Mouse (Mus musculus) ES-Bruce4 (cell line): ENCODE measurements around the gene Rab3gap1.

Experiments
- CTCF ChIP-seq: IDR thresholded peaks from one replicate; pipeline ENCODE4 v1.8.1; 2011; ENCODE audit warnings: low read depth, low read length
- EP300 ChIP-seq: IDR thresholded peaks from 2 replicates; pipeline ENCODE4 v1.6.1; 2011; ENCODE audit warnings: low read depth, low read length; ENCODE audit not compliant: insufficient read depth
- POLR2A ChIP-seq: IDR thresholded peaks from one replicate; pipeline ENCODE4 v1.8.1; 2011; ENCODE audit warnings: low read length; ENCODE audit not compliant: insufficient read depth

GRCm38 (mm10) chr1:127838602-127839001 is 30.0 kb upstream of the Rab3gap1 start:
- TF ChIP-seq CTCF (no peak), EP300 (no peak), POLR2A (no peak)
